Comparison of ENCODE assay signal across 9 mouse cellular contexts in the genomic region with DNA sequence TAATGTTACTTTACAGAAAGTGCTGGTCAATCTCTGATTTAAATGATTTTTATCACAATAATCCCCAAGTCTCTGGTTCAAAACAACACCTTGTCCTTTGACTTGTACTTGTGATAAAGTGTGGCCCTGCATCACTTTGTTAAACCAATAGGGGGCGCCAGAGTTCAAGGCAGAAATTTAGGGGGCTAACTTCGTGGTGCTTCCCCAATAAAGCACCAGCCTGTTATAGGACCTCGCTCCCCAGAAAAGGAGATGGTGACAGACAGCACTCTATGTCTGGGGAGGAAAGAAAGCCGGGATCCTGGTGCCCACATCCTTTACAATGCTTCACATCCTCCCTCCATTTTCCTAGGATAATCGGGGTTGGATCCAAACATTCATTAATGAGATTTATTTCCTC.
A peak's percentile ranks its signal among the peaks of the same experiment; 100 is the strongest.
DNase-seq lines count a peak whose midpoint lies in the region; ATAC-seq and TF ChIP-seq lines count a peak whose summit lies in the region.
"Had no signal": no experiment of that assay in that cellular context is flagged by ENCODE, and none has a peak within 500 bp of the region (broad histone marks: within the 10 kb centered on the region; RNA-seq: fewer than 3 reads in every experiment).

No protein-coding gene starts in this region.

- WGBS in kidney, adult 2 months: 49% methylated on average over 5 of the region's 5 CpGs
- WGBS in kidney, embryonic 14.5 days: 44% methylated on average over 5 of the region's 5 CpGs

- TF ChIP-seq POLR2A in kidney, adult 2 months (IDR thresholded peaks at IDR 0.05; ENCODE audit: low read depth, low read length): no peak

- no peaks in the 10 kb centered on the region for H3K9me3 ChIP-seq in kidney, embryonic 14.5 days (ENCODE audit: control insufficient read depth, low read length)
- H3K9me3 ChIP-seq: stomach, embryonic 15.5 days had no signal

- no peak overlapping the region for H3K4me3 ChIP-seq in kidney, adult 2 months (ENCODE audit: insufficient read depth, low read depth, low read length)
- H3K4me3 ChIP-seq in kidney, embryonic 14.5 days (ENCODE audit: low read length): no peak overlapping the region
- H3K4me3 ChIP-seq: stomach, embryonic 15.5 days had no signal

- intact Hi-C loops in gastrocnemius, postnatal 14 days (cut with DNase I; ENCODE audit: low total_unique reads): loop anchor here (10.0 kb wide), 1 partner anchor 317 kb away; no protein-coding TSS in a partner anchor

- no peaks in the 10 kb centered on the region; the same call in 1 of the 2 replicates for H3K4me1 ChIP-seq in kidney, adult 2 months (ENCODE audit: control insufficient read depth, insufficient read depth, low read length)
- peaks cover 3% of the 10 kb centered on the region; the same call in 1 of the 2 replicates for H3K4me1 ChIP-seq in kidney, embryonic 14.5 days (ENCODE audit: control insufficient read depth, insufficient read depth, low read length)
- H3K4me1 ChIP-seq: stomach, embryonic 15.5 days had no signal

- ATAC-seq in kidney, embryonic 14.5 days (ENCODE audit: low FRiP score, low TSS enrichment): no peak
- ATAC-seq: midbrain, embryonic 16.5 days had no signal

- DNase-seq in kidney, adult 2 months: peak; percentile 24
- DNase-seq in B cell, adult 2 months: peak; percentile 59 to 60
- peak; percentile 11 to 34 for DNase-seq in CD8-positive naive resting alpha-beta T cell, adult 2 months (ENCODE audit: low read depth in 2 of 2, low spot score in 2 of 2)
- peak; percentile 33 for DNase-seq in lung, postnatal 10 days
- DNase-seq in gastrocnemius, postnatal 14 days: no peak
- no peak for DNase-seq in cerebellum, adult 9-11 months

- H3K4me2 ChIP-seq in kidney, embryonic 14.5 days (replicated peaks; ENCODE audit: low read depth, low read length): no peak overlapping the region
- H3K4me2 ChIP-seq: stomach, embryonic 15.5 days had no signal

- H3K9ac ChIP-seq in kidney, embryonic 14.5 days (ENCODE audit: low read depth, low read length): no peak overlapping the region
- H3K9ac ChIP-seq: stomach, embryonic 15.5 days had no signal

- TF ChIP-seq CTCF in kidney, adult 2 months (conservative IDR thresholded peaks at IDR 0.05; ENCODE audit: insufficient read depth, insufficient read length, low read depth, low read length): peak; percentile 50

- H3K27me3 ChIP-seq in kidney, adult 2 months (replicated peaks; ENCODE audit: control insufficient read depth, insufficient read depth, low read length): no peaks in the 10 kb centered on the region
- no peaks in the 10 kb centered on the region for H3K27me3 ChIP-seq in kidney, embryonic 14.5 days (ENCODE audit: control insufficient read depth, insufficient read depth, low read length)
- H3K27me3 ChIP-seq: stomach, embryonic 15.5 days had no signal

- H3K27ac ChIP-seq in kidney, adult 2 months (ENCODE audit: insufficient read depth, low read depth, low read length): no peak overlapping the region
- H3K27ac ChIP-seq in kidney, embryonic 14.5 days (ENCODE audit: low read depth, low read length): no peak overlapping the region
- H3K27ac ChIP-seq: stomach, embryonic 15.5 days had no signal

- no peaks in the 10 kb centered on the region for H3K36me3 ChIP-seq in kidney, adult 2 months (ENCODE audit: control insufficient read depth, insufficient read depth, low read length)
- H3K36me3 ChIP-seq in kidney, embryonic 14.5 days (ENCODE audit: control insufficient read depth, insufficient read depth, low read length): no peaks in the 10 kb centered on the region
- H3K36me3 ChIP-seq: stomach, embryonic 15.5 days had no signal

Comparison
In these comparisons a context has a peak if more than half of its experiments do, and no peak if none do; other contexts are left out.
1. DNase-seq: peak in kidney, adult 2 months (single experiment), B cell, adult 2 months (2 of 2), CD8-positive naive resting alpha-beta T cell, adult 2 months (2 of 2) and lung, postnatal 10 days (single experiment); none in gastrocnemius, postnatal 14 days (single experiment) and cerebellum, adult 9-11 months (single experiment).